Mouse (Mus musculus) neural tube, embryonic 12.5 days (tissue): ENCODE data around the gene Rps27rt. TPM values are rescaled to one million over a fixed set of nuclear protein-coding genes. Genes with fewer than 3 reads are reported as not detected.
A peak's percentile ranks its signal among the peaks of the same experiment; 100 is the strongest.

Experiments used
- ATAC-seq: fragments of 200-750 bp; cut with Nextera tagmentation; 2 replicates; pipeline ENCODE4 v1.8.0; 2017; ENCODE audit warnings: low read depth, mild to moderate bottlenecking, moderate TSS enrichment, moderate library complexity; ENCODE audit not compliant: low FRiP score
- H3K27ac ChIP-seq: fragments of 300-500 bp; sonication (generic); 2 replicates; pipeline ENCODE4 v1.5.1; 2016
- H3K27me3 ChIP-seq: fragments of 300-500 bp; sonication (generic); replicated peaks from 2 replicates; pipeline ENCODE4 v1.6.1; 2016; ENCODE audit warnings: mild to moderate bottlenecking
- H3K36me3 ChIP-seq: fragments of 300-500 bp; sonication (generic); 2 replicates; pipeline ENCODE4 v1.6.1; 2016; ENCODE audit warnings: mild to moderate bottlenecking
- H3K4me1 ChIP-seq: fragments of 300-500 bp; sonication (generic); 2 replicates; pipeline ENCODE4 v1.6.1; 2016
- H3K4me2 ChIP-seq: fragments of 300-500 bp; sonication (generic); replicated peaks from 2 replicates; pipeline ENCODE4 v1.6.1; 2016; ENCODE audit warnings: mild to moderate bottlenecking
- H3K4me3 ChIP-seq: fragments of 300-500 bp; sonication (generic); 2 replicates; pipeline ENCODE4 v1.5.1; 2016
- H3K9ac ChIP-seq: fragments of 300-500 bp; sonication (generic); 2 replicates; pipeline ENCODE4 v1.6.1; 2016; ENCODE audit warnings: mild to moderate bottlenecking
- H3K9me3 ChIP-seq: fragments of 300-500 bp; sonication (generic); 2 replicates; pipeline ENCODE4 v1.6.1; 2016; ENCODE audit warnings: mild to moderate bottlenecking
- WGBS: fragments of 180-500 bp; shearing (Covaris S2); methylation state at CpG from one replicate; pipeline ENCODE4 v1.1.7; 2016; 5-methylcytosine and 5-hydroxymethylcytosine counted together
- polyA plus RNA-seq: library from polyadenylated mRNA; unstranded; fragments of >200 nt; fragmentation: Nextera tagmentation; extraction: Ambion mirVana; gene quantifications from 2 replicates; pipeline ENCODE4 v1.2.1, GENCODE M21; 2016

Rps27rt gene
- polyA plus RNA-seq, 1 experiment from 2014 or later, result 324 TPM

- Histone ChIP-seq H3K4me1 (peaks cover 10% of the 10 kb centered on the region), H3K27ac (no peak overlapping the region), H3K36me3 (no peaks in the 10 kb centered on the region), H3K9ac (no peak overlapping the region), H3K4me3 (no peak overlapping the region), H3K4me2 (no peak overlapping the region), H3K27me3 (no peaks in the 10 kb centered on the region), H3K9me3 (no peaks in the 10 kb centered on the region)
- WGBS, result 74% methylated on average over 4 of the region's 4 CpGs
- no peak for ATAC-seq
Observed at GRCm38 (mm10) chr9:114935321-114935720, 47.2 kb downstream of the Rps27rt start.

GRCm38 (mm10) chr9:114934231-114934630 is 48.3 kb downstream of the Rps27rt start:
- ATAC-seq, result peak; percentile 19; the same call in 1 of the 2 replicates
- Histone ChIP-seq H3K4me1 (peaks cover 10% of the 10 kb centered on the region), H3K4me2 (peak overlapping the region; percentile 99), H3K27ac (no peak overlapping the region), H3K9me3 (no peaks in the 10 kb centered on the region), H3K36me3 (no peaks in the 10 kb centered on the region), H3K9ac (no peak overlapping the region), H3K27me3 (no peaks in the 10 kb centered on the region), H3K4me3 (peak overlapping the region; percentile 71)
- 71% methylated on average over 11 of the region's 11 CpGs for WGBS

GRCm38 (mm10) chr9:114933723-114934171 is 48.8 kb downstream of the Rps27rt start, which contains the start of gene Gpd1l:
TSS of gene Gpd1l (minus strand) at chr9:114933987.
- peaks cover 10% of the 10 kb centered on the region for H3K4me1 ChIP-seq
- H3K4me2 ChIP-seq, result peak within 1 kb of the TSS; percentile 99
- H3K27ac ChIP-seq, result no peak within 1 kb of the TSS; the same call in 1 of the 2 replicates
- H3K4me3 ChIP-seq, result peak within 1 kb of the TSS; percentile 71
- no peaks in the 10 kb centered on the region for H3K9me3 ChIP-seq
- under 1% methylated on average over 30 of the region's 30 CpGs for WGBS
- no peaks in the 10 kb centered on the region for H3K27me3 ChIP-seq
- H3K9ac ChIP-seq, result peak within 1 kb of the TSS; percentile 70
- peak; percentile 97 for ATAC-seq
- no peaks in the 10 kb centered on the region for H3K36me3 ChIP-seq

GRCm38 (mm10) chr9:114933037-114933722 is 49.4 kb downstream of the Rps27rt start:
- peak overlapping the region; percentile 70 for H3K9ac ChIP-seq
- no peak overlapping the region; the same call in 1 of the 2 replicates for H3K27ac ChIP-seq
- peak; percentile 62 for ATAC-seq
- WGBS, result under 1% methylated on average over 50 of the region's 50 CpGs
- no peaks in the 10 kb centered on the region for H3K36me3 ChIP-seq
- H3K4me3 ChIP-seq, result peak overlapping the region; percentile 71
- H3K27me3 ChIP-seq, result no peaks in the 10 kb centered on the region
- H3K9me3 ChIP-seq, result no peaks in the 10 kb centered on the region
- peaks cover 10% of the 10 kb centered on the region for H3K4me1 ChIP-seq
- H3K4me2 ChIP-seq, result peak overlapping the region; percentile 99

- Histone ChIP-seq H3K4me1 (peaks cover 10% of the 10 kb centered on the region), H3K36me3 (no peaks in the 10 kb centered on the region), H3K4me3 (peak overlapping the region; percentile 71), H3K27ac (no peak overlapping the region), H3K27me3 (no peaks in the 10 kb centered on the region), H3K9me3 (no peaks in the 10 kb centered on the region), H3K4me2 (peak overlapping the region; percentile 99), H3K9ac (peak overlapping the region; percentile 70; the same call in 1 of the 2 replicates)
- WGBS, result 24% methylated on average over 13 of the region's 13 CpGs
- no peak for ATAC-seq
Observed at GRCm38 (mm10) chr9:114932607-114933006, 49.9 kb downstream of the Rps27rt start.

Other genes with a start within 250 kb of the Rps27rt start
- 37.0 and 44.8 TPM in 2 replicates for gene Cmtm7, start 200.9 kb downstream of the Rps27rt start, polyA plus RNA-seq
- 17.7 and 21.3 TPM in 2 replicates for gene Cmtm8, start 138.6 kb downstream of the Rps27rt start, polyA plus RNA-seq
- gene Gpd1l, start 48.8 kb downstream of the Rps27rt start, polyA plus RNA-seq, result 18.5 and 18.8 TPM in 2 replicates
- gene Osbpl10, start 4.2 kb downstream of the Rps27rt start, polyA plus RNA-seq, result 3.2 and 3.5 TPM in 2 replicates